Mouse (Mus musculus): ENCODE data around the gene Mrpl16.

DNA sequence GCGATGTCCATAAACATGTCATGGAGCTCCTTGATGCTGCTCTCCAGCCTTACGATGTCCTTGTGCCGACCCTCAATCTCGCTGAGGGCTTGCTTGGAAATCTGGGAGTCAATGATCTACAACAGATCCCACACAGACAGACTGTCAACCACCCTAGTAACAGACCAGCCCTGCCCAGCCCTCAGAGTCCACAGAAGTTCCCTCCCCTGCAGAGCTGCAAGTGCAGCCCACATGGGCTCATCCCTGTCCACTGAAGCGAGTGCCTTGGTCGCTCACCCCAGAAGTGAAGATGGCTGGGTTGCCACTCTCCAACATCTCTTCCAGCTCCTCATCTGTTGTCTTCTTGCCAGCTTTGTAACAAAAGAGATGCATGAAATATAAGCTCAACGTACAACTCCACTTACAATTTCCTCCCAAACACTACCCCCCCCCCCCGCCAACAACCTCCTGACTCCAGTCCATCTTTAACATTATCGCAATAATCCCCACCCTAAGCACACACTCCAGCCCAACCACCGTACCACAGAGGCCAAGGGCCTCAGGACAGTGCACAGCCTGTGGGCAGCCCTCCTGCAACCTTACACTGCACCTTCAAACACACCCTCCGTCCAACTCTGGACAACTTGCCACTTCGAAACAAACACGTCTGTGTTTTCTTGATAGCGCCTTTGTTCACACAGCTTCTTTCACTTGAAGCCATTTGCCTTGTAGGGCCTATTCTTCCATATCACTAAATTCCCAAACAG is 15.4 kb downstream of the Mrpl16 start:
- TF ChIP-seq CTCF (IDR thresholded peaks at IDR 0.05; ENCODE audit: low read depth) (no peak), EP300 (optimal IDR thresholded peaks at IDR 0.05) (no peak)

Data from stomach, postnatal 0 days (tissue).